Mouse (Mus musculus) erythroid progenitor cell, adult 5-6 weeks (primary cell): Measurements from ENCODE around the gene Ascl1. TPM values are rescaled to one million over a fixed set of nuclear protein-coding genes. Genes with fewer than 3 reads are reported as not detected.

Experiments used
- ATAC-seq: replicated peaks from 2 replicates; pipeline ENCODE4 v1.8.0; 2016; ENCODE audit warnings: moderate number of reproducible peaks, mild to moderate bottlenecking, moderate TSS enrichment, inconsistent platforms; ENCODE audit not compliant: poor library complexity, low FRiP score, severe bottlenecking
- total RNA-seq, 2 experiments: library from RNA; stranded (forward) in 1 of 2; stranded (reverse) in 1 of 2; fragments of 150-400 nt in 1 of 2; fragments of 186-747, 209-891 nt in 1 of 2; gene quantifications; 2 replicates each; pipeline versions ENCODE4 v1.2.3 to v1.2.4; 2015 to 2017; ENCODE audit warnings: low replicate concordance in 2 of 2

Gene Ascl1
- total RNA-seq, 2 experiments from 2014 or later, result not detected

DNA sequence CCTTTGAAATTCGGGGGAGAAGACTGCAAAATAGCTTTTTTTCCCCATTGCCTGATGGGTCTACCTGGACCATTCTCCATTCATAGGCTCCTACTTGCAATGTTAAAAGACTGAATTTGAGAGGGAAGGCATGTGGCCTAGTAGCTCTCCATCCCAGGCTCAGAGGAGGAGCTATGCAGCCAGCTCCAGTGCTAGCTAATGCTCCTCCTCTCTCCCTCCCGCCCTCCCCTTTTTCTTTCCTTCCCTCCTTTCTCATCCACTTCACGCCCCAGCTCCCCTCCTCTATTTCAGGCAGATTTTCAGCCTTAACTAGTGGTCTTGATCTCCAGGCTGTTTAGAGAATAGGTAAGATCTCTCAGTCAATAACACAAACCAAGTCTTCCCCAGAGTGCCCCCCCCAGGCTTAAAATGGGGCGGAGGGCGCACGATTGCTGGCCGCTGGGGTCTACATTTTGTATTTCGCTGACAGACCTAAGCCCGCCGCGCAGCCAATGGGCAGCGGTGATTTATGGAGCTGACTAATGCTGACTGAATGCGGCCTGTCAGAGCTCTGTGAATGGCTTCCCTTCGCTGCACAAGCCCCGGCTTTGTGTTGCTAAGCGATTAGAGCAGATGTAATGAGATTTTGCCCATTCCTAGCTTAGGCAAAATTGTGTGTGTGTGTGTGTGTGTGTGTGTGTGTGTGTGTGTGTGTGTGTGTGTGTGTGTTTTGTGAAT, 4.9 kb downstream of the Ascl1 start:
- no peak for ATAC-seq

DNA sequence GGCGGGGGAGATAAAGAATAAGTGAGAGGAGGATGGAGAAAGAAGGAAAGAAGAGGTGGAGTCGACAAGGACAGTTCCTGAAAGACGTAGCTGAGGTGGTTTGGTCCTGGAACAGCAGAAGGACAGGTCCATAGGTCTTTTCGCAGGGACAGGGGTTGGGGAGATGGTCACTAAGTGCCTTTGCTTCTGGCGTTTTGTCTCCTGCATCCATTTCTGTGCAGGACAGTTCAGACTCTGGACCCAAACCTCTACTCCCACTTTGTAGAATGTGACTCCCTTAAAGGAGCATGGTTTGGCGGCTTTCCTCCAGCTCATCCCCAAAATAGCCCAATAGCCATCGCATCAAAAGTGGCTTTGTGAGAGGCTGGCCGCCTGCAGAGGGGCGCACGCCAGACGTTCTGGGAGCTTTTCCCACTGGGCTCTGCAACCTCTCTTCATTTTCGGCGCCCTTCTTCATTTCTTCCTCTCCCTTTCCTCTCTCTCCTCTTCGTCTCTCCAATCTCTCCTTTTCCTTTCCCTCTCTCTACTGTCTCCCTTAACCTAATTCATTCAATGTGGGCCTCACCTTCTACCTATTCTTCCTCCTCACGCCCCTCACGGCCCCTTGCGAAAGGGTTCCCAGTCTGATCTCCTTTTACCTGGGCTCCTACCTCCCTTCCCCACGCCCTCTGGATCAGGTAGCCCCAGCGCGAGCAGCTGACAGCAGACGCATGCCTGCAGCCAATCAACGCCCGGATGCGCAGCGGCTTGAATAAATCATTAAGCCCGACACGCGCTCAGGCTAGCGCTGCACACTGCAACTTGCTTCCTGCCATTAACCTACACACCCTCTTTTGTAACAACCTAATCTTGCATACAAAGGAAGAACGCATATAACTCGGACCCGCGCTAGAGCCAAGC, 7.5 kb downstream of the Ascl1 start:
- no peak for ATAC-seq

DNA sequence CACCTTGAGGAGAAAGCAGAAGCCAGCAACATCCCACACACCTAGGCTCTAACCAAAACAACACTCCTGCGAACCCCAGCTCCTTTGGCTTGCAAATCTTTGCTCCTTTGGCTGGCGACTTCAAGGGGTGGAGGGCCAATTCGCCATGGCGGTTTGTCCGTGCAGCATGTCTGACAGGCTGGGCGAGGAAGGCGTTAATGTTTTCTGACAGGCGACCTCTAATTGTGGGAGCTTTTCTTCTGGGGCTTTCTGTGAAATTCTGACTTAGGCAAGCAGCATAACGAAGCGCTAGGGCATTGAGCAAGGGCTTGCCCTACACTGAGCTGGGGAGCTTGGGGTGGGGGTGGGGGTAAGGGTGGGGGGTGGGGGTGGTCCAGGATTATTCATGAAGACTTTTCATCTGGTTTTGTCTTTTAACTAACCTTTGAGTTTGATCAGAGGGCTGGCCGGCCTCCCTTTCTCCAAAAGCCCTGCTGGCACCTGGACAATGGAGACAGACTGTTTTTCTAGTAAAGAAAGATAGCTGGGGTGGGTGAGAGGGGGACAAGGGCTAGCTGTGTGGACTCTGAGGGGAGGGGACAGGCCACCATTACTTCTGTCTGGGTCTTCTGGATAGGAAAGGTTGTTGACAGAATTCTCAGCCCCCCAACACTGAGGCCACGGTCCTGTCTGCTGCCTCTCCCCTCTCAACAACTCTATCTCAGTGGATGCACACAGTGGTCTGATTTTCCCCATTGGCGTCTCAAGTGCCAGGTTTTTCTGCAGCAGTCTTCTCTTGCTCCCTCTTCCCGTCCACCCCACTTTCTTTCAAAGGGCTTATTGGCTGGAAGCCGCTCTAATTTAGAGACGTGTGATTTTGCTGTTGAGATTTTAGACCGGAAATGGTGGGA, 8.4 kb downstream of the Ascl1 start:
- no peak for ATAC-seq

DNA sequence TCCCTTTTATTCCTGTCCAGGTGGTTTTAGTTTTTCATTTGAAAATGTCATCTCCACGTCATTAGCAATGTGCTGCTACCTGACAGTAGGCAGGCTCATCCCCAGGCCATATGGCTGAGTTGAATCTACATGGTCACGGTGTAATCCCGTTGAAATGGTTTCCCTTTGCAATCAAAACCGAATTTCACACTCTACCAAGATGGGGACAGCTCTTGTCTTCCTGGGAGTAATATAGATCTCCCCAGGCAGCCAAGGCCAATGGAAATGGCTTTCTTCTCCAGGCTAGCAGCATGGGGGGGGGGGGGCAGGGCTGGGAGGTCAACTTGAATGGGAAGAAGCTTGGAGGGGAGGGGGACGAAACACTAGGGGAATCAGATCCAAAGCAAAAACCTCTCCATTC, 15.6 kb downstream of the Ascl1 start:
- no peak for ATAC-seq

DNA sequence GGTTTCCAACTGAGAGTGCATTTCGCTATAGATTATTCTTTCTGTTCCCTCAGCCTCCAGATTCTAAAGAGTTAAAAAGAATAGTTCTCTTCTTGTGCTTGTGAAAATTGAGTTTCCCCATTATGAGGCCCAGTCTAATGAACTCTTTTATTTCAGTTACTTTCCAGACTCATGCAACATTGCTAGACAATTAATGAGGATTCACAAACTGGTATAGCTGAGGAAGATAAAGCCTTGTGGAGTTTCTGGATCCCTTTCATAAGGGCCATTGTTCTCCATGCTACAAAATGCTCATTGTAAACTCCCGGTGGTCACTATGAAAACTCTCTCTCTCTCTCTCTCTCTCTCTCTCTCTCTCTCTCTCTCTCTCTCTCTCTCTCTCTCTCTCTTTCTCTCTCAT, 18.5 kb downstream of the Ascl1 start:
- ATAC-seq, result no peak

DNA sequence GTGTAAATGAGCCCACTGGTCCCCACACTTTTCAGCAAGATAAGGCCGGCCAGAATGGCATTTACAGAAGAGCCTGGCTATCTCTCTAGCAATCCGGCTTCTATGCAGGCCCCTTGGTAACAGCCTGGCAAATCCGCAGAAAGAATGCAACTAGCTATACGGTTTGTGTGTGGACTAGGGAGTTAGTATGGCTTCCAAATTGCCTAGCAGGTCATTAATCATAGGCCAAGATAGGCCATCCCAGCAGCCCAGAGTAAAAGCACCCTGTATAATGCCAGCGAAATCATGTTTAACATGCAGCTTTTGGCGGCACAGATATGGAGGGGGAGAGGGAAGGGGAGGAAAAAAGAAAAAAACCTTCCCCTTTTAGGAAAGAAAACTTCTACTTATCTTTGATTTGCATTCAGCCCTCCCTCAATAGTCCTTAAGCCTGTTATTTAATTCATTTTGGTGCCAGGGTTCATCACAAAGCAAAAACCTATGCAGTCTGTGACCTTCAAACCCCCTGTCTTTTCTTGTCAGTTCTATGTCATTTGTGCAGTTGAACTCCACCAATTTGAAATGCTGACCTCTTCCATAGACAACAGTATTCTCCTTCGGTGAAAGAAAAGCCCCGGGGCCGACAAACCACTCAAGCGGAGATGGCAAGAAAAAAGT, 19.9 kb downstream of the Ascl1 start:
- ATAC-seq, result no peak

DNA sequence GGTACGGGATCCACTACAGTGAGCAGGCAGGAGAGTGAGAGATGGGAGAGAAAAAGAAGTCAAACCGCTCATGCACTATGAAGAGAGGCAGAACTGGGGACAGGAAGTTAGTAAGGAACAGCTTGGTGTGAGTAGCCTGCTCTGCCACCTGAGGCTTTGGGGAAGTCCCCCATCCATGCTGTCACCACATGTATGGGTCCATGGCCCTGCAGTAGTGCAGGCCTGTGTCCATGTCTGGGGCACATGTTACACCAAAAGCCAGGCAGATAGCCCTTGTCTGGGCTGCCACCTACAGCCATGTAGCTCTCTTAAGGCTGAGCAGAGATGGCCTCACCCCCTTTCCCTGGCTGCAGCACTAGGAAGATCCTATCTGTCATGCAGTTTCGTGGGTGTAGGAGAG, 42.7 kb downstream of the Ascl1 start:
- ATAC-seq, result no peak

DNA sequence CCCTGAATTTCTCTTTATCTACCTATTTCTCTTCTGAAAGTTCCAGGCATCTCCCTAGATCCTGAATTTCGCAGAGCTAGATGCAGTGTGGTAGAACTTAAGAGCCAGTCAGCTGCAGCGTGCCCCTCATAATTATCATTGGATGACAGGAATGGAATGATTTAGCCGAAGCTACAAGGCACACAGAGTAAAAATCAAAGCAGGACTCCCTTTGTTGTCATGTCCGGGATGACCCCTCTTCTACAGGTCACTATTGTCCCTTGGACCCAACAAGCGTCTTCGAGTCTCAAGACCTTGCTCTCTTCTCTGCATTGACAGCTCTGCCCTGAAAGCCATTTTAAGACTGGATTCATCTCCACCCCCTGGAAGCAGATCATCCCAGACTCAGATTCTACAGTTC, 44.1 kb downstream of the Ascl1 start:
- ATAC-seq, result no peak

DNA sequence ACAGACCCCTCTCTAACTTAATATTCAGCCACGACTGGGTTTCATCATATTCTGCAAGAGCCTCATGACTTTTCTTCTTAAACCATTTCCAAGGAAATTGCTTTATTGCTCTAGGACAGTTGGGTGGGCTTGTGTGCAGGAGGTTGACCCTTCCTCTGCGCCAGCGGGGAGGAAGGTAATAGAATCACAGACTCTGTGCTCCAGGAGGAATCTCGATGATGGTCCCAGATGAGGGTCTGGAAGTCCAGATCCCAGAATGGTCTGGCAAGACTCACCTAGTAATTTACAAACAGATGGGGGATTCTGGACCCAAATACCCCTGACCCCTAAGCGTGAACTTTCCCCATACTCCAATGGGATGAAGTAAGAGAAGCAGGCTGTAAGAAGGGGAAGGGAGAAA, 45.2 kb downstream of the Ascl1 start:
- ATAC-seq, result no peak

DNA sequence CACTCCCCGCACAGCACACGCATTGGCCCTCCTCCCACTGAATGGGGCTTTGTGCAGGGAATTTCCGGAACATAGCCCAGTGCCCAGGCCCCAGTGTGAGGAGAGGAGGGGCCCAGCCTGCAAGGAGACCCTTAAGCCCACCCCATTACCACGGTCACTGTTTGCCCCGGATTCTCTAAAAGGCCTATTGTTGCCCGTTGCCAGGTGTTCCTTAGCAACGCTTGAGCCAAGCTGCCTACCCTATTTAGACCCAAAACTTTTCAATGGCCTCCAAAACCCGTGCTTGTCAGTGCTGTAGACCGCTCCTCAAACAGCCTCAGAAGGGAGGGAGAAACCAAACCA, 45.7 kb downstream of the Ascl1 start:
- ATAC-seq, result no peak

DNA sequence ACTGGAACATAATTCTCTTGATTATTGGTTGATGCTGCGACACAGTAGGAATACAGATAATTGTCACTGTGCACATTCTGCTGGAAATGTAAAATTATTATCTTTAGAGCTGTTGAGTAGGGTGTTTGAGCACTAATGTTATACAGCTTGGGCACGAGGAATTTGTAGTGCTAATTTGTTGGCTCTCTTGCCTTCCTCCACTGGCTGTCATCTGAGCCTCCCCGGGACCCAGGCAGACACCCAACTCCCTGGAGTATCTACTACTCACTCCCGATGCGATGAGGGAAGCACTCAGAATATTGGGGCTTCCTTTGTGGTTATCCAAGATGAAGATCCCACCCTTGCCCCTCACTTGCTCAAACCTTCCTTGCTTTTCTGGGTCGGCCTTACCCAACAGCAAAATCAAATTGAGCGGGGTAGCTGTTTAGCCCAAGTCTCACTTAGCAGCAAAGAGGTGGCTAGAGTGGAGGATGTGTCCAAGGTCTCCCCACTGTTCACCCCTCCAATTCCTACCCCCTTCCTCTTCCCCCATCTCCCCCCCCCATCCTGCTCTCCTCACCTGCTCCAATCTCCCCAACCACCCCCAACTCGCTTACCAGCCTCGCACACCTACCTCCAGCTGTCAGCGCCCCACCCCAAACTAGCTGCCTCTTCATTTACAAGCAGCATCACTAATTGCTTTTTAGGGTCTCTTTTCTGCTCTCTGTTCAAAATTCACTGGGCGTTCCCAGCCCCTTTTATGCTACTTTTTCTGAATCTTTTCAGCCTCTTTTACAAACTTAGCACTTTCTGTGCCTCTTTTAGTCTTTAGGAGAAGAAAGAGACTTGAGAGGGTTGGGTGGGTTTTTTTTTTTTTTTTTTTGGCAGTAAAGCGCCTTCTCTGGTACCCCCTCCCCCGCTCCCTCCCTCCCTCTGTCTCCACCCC, 46.4 kb downstream of the Ascl1 start:
- no peak for ATAC-seq

DNA sequence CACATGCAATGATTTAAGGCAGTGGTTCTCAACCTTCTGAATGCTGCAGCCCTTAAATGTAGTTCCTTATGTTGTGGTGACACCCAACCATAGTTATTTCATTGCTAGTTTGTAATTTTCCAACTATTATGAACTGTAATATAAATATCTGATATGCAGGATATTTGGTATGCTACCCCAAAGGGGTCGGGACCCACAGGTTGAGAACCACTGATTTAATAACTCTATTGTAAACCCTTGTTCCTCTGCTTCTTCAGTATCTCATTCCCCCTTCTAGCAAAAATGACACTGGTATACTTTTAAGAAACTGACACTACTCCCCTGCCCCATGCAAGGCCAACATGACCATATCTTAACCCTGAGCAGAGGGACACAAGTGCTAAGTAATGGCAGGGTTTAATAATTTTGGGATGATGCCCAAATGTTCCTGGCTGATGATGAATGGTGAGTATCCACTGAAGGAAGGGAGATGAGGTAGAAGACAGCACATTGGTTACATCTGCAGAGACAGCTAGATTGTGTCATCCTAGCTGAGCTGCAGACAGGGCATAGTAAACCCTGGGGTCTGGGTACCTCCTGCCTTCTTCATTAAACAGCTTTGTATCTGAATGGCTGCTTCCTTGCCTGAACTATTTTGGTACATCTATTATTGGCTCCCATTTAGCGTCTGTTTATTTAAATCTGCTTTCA, 47.2 kb downstream of the Ascl1 start:
- ATAC-seq, result no peak

Other genes starting within 250 kb of the Ascl1 start
- not detected in 2 replicates for gene Pah, start 28.1 kb upstream of the Ascl1 start, total RNA-seq (2015; ENCODE audit: low replicate concordance)
- gene Pah, start 28.1 kb upstream of the Ascl1 start, total RNA-seq (2017; ENCODE audit: low replicate concordance), result not detected in 2 replicates